Mouse (Mus musculus) heart, adult 8-10 months (tissue): ENCODE results near the gene Arpp19. TPM values are rescaled to one million over a fixed set of nuclear protein-coding genes. Genes with fewer than 3 reads are reported as not detected.

Source experiments
- DNase-seq: peaks from one replicate; pipeline ENCODE4 v3.0.0; 2022; ENCODE audit warnings: low spot score
- total RNA-seq, 4 experiments: library from RNA; stranded (reverse); gene quantifications; 2 replicates each; pipeline ENCODE4 v1.2.4; 2022

Gene Arpp19
- total RNA-seq, 4 experiments from 2014 or later, result 151 to 245 (median 188) TPM

GRCm38 (mm10) chr9:75038357-75038688, 909 bp downstream of the Arpp19 start:
- DNase-seq, result no peak

GRCm38 (mm10) chr9:75040566-75040965, 3.2 kb downstream of the Arpp19 start:
- DNase-seq, result no peak

DNA sequence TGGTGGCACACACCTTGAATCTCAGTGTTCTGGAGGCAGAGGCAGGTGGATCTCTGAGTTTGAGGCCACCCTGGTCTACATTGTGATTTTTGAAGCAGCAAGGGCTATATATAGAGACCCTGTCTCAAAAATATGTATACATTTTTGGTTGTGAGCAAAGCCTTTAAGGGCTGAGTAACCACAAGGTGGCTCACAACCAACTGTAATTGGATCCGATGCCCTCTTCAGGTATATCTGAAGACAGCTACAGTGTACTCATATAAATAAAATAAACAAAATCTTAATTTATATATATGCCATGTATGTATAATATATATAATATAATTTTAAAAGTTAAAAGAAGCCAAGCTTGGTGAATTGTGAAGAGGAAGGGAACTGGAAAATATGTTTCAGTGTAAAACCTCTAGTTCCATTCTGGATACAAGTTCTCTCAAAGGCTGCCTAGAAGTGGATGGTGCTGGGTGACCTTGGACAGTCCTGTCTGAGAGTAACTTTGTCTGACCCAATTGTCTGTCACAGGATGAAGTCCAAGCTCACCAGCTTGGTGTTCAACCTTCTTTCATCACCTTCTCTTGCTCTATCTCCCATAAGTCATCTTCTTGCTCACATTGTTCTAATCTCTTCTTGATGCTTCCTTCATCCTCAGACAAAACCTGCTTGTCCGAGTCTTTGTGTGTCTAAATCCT, 4.6 kb downstream of the Arpp19 start:
- DNase-seq, result no peak

GRCm38 (mm10) chr9:75043191-75043590, 5.8 kb downstream of the Arpp19 start:
- no peak for DNase-seq

DNA sequence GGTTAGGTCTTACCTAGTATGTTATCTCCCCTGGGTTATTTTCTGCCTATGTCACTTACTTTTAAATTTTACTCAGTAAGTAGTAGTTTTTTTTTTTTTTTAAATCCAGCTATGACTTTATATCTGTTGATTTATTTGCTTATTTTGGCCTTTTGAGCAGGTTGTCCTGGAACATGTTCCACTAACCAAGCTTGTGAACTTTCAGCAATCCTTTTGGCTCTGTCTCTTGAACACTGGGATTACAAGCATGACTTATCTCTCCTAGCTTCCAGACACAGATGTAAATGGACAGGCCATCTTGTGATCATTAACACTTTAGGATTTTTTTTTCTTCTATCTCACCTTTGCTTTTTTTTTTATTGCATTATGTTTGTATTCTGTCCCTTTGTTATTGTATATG, 9.7 kb downstream of the Arpp19 start:
- DNase-seq, result no peak

DNA sequence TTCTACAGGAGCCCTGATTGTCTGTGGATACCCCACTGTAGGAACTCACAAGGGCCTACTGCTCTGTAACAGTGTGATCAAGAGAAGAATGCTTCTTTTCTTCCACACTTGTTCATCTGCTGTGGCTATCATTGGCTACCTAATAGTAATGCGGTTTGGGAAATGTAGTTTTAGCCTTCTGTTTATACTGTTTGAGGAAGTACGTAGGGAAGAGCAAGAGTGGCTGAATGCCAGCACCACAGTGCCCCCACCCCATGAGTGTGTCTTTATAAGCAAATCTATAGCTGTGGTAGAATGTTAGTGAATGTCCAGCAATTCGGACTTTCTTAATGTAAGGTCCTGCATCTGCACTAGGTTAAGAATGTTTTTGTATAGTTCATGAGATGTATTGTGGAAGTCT, 11.7 kb downstream of the Arpp19 start:
- DNase-seq, result peak; percentile 25

- DNase-seq, result peak; percentile 77
Measured at GRCm38 (mm10) chr9:75050003-75050402, 12.6 kb downstream of the Arpp19 start.

DNA sequence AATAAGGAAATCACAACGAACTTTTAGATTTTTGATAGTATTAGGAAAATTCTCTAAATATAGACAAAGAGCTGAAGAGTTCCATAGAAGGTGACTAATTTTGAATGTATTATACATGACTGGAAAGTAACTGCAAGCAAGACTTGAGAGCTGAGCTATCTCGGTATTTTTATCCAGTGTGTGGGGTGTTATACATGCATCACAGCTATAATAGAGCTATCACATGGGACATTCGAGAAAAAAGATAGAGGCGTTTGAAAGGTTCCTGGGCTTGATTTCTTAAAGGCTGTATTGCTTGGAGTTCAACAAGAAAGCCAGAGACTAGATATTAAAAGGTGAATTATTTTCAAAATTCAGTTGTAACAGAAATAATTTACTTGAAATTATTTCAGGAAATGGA, 14.4 kb downstream of the Arpp19 start:
- DNase-seq, result no peak

DNA sequence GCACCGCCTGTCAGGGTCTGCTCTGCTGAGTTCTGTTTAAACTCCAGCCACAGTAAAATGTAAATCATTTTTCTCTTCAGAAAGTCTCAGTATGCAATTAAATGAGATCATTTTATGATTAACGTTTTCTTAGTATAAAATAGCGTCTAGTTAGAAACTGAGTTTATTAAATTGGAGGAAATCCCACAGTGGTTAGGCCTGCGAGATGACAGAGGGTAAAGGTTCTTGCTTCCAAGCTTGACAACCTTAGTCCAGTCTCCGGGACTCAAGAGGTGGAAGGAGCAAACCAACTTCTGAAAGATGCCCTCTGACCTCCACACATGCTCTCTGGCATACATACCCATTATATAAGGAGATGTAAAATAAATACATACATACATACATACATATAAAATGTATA, 17.6 kb downstream of the Arpp19 start:
- no peak for DNase-seq

GRCm38 (mm10) chr9:75064678-75065331, 27.4 kb downstream of the Arpp19 start:
- DNase-seq, result no peak

GRCm38 (mm10) chr9:75070457-75071028, 33.1 kb downstream of the Arpp19 start, which contains the start of gene Myo5a:
TSS of gene Myo5a (plus strand) at chr9:75071015.
- no peak for DNase-seq

GRCm38 (mm10) chr9:75071029-75071705, 33.8 kb downstream of the Arpp19 start:
- peak; percentile 55 for DNase-seq

- DNase-seq, result peak; percentile 38
Measured at GRCm38 (mm10) chr9:75071706-75072192, 34.3 kb downstream of the Arpp19 start.

DNA sequence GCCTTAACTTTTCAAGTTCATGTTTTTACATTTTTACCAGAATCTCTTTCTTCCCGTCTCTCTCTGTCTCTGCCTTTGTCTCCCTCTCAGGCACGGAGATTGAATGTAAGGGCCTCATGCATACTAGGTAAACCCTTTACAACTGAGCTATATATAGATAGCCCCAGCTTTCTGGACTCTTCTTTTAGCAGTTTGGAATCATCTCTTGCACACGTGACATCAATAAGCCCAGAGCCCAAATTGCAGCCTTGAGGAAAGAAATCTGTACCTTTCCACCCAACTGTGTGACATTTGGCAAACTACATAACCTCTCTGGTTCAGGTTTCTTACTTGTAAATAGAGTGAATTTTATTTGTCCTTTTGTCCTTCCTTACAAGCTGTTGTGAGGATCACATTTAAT, 34.9 kb downstream of the Arpp19 start:
- no peak for DNase-seq

DNA sequence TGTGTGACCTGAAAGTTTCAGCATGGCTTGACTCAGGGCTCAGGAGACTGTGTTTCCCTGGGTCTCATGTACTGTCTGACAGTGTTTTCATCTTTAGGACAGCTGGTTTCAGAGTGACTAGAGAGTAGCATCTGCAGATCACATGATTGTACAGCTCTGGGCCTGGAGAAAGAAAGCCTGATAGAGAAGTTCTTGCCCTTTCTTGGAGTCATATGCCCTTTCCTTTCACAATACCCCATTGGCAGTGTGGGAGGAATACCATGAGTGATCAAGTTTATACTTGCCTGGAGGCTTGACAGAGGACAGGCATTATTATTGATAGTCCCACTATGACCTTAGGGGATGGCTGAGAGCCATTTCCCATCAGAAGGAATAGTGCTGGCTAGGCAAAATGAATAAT, 39.8 kb downstream of the Arpp19 start:
- no peak for DNase-seq

DNA sequence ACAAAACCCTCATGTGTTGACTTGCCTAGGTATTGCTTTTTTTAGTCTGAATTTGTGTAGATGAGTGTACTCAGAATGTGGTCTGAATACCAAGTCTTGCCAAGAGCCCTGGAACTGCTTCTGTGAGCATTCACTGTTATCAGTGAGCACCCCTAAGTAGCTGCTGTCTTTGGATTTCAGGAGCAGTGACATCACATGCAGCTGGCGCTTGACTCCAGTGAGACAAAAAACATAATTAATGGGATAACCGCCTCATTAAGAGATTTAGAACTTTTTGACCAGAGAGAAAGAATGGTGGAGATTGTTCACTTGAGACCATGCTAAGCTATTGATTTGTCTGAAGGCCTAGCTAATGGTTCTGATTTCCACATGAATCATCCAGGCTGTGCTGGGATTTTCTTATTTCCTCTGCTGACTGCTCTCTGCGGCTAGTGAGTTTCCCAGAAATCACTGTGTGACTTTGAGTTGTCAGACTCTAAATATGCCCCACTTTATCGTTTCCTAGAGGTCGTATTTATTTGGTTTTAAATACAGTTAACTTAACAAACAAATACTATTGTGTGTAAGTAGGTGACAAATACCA, 47.9 kb downstream of the Arpp19 start:
- DNase-seq, result no peak

GRCm38 (mm10) chr9:75087823-75088222, 50.4 kb downstream of the Arpp19 start:
- DNase-seq, result no peak

DNA sequence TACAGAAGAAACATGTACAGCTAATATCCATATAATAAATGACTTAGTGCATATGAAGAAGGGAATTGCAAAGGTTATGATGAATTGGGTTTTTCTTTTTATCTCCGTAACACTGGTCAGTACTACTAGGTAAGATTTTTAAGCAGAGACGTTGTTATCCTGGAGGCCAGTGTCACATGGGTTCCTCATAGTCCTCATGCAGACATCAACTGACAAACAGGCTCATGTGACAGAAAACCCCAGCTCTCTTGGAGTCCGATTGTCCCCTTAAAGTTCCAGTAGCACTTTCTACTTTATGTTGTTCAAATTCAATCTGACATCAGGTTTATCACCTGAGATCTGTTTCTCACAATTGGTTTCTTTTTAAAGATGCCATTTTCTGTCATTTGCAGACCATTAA, 51.9 kb downstream of the Arpp19 start:
- no peak for DNase-seq

DNA sequence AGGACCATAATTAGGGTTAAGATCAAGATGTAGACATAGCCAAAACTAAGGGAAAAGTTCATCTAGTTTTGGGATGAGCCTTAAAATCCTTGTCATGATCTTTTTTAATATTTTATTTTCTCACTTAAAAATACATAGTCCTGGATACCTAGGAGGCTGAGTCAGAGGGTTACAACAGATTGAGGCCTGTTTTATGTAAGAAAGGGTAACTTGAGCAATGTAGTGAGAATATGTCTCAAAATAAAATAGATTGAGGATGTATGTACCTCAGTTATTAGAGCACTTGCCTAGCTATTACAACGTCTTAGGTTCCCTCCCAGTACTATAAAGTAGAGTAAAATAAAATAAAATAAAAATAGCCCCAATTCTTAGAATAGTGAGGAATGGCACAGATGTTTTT, 54.7 kb downstream of the Arpp19 start:
- DNase-seq, result no peak

GRCm38 (mm10) chr9:75094762-75095161, 57.3 kb downstream of the Arpp19 start:
- peak; percentile 38 for DNase-seq

DNA sequence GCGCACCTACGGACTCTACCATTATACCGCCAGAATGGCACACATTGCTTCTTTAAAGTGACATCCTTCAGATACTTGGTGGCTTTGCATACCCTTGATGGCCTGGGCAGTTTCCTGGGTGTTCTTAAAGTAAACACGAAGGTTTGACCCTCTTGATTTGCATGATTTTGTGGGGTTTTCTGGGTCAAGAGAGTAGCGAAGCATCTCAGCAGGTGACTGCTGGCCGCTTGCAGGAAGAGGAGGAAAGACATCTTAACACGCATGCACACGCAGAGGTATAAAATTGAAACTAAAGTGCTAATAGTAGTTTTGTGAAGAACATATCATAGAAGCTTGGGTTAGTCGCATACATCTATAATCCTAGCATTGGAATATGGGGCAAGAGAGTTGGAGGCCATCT, 61.5 kb downstream of the Arpp19 start:
- DNase-seq, result no peak

- DNase-seq, result no peak
Measured at GRCm38 (mm10) chr9:75100157-75100781, 62.9 kb downstream of the Arpp19 start.
